10 mouse cellular contexts compared by ENCODE assay signal in genomic region chr14:59232003-59232402, GRCm38 (mm10). TPM values are rescaled to one million over a fixed set of nuclear protein-coding genes. Genes with fewer than 3 reads are reported as not detected.
DNase-seq lines count a peak whose midpoint lies in the region; ATAC-seq and TF ChIP-seq lines count a peak whose summit lies in the region.
"Had no signal": no experiment of that assay in that cellular context is flagged by ENCODE, and none has a peak within 500 bp of the region (broad histone marks: within the 10 kb centered on the region; RNA-seq: fewer than 3 reads in every experiment).

No protein-coding gene starts in this region.

- peak; percentile 35 for TF ChIP-seq CTCF in C2C12 (IDR thresholded peaks at IDR 0.05; ENCODE audit: control insufficient read depth, insufficient read depth, insufficient read length)

- H3K27me3 ChIP-seq in C2C12 (ENCODE audit: control insufficient read depth, insufficient read depth, insufficient read length): no peaks in the 10 kb centered on the region
- H3K27me3 ChIP-seq in liver, embryonic 11.5 days (replicated peaks; ENCODE audit: control insufficient read depth, insufficient read depth, low read length): no peaks in the 10 kb centered on the region
- no peaks in the 10 kb centered on the region for H3K27me3 ChIP-seq in forebrain, embryonic 15.5 days

- H3K9ac ChIP-seq in liver, embryonic 11.5 days (ENCODE audit: low read depth, low read length): no peak overlapping the region
- H3K9ac ChIP-seq in forebrain, embryonic 15.5 days (replicated peaks): no peak overlapping the region

- no peaks in the 10 kb centered on the region for H3K79me3 ChIP-seq in C2C12 (ENCODE audit: low read depth)

- WGBS in liver, embryonic 11.5 days: 66% methylated on average over 5 of the region's 5 CpGs
- 71% methylated on average over 5 of the region's 5 CpGs for WGBS in forebrain, embryonic 15.5 days

- H3K36me3 ChIP-seq in C2C12 (ENCODE audit: control insufficient read depth, insufficient read depth): peaks cover 70% of the 10 kb centered on the region
- peaks cover 23% of the 10 kb centered on the region; the same call in 1 of the 2 replicates for H3K36me3 ChIP-seq in liver, embryonic 11.5 days (ENCODE audit: control insufficient read depth, insufficient read depth, low read length)
- peaks cover 93% of the 10 kb centered on the region for H3K36me3 ChIP-seq in forebrain, embryonic 15.5 days

- no peak overlapping the region for H3K4me2 ChIP-seq in liver, embryonic 11.5 days
- no peak overlapping the region for H3K4me2 ChIP-seq in forebrain, embryonic 15.5 days (replicated peaks)

- no peak overlapping the region for H3ac ChIP-seq in C2C12 (ENCODE audit: control insufficient read depth, insufficient read length, low read depth)

- no peaks in the 10 kb centered on the region for H3K4me1 ChIP-seq in liver, embryonic 11.5 days (replicated peaks; ENCODE audit: control insufficient read depth, insufficient read depth, low read length)
- H3K4me1 ChIP-seq in forebrain, embryonic 15.5 days: no peaks in the 10 kb centered on the region

- no peak overlapping the region for H3K27ac ChIP-seq in liver, embryonic 11.5 days (ENCODE audit: low read depth, low read length)
- no peak overlapping the region for H3K27ac ChIP-seq in forebrain, embryonic 15.5 days (replicated peaks)

- H3K9me3 ChIP-seq in liver, embryonic 11.5 days (ENCODE audit: control insufficient read depth, low read length): no peaks in the 10 kb centered on the region
- H3K9me3 ChIP-seq in forebrain, embryonic 15.5 days: no peaks in the 10 kb centered on the region

- H3K4me3 ChIP-seq in C2C12 (ENCODE audit: insufficient read depth, poor library complexity, severe bottlenecking): no peak overlapping the region
- H3K4me3 ChIP-seq in liver, embryonic 11.5 days (ENCODE audit: low read depth, low read length): no peak overlapping the region
- no peak overlapping the region for H3K4me3 ChIP-seq in forebrain, embryonic 15.5 days

- intact Hi-C loops in heart, postnatal 25 days (cut with DNase I): loop anchor here (10.0 kb wide), 1 partner anchor 77 kb away; no protein-coding TSS in a partner anchor

- ATAC-seq in liver, embryonic 11.5 days (replicated peaks; ENCODE audit: low FRiP score): peak; percentile 29; the same call in 1 of the 2 replicates
- ATAC-seq in forebrain, embryonic 15.5 days (replicated peaks): no peak

- DNase-seq in heart, adult 18-20 months: peak; percentile 17 to 29
- DNase-seq in heart, postnatal 25 days (ENCODE audit: low spot score): no peak
- peak; percentile 47 for DNase-seq in adrenal gland, postnatal 25 days
- DNase-seq in liver, embryonic 11.5 days (ENCODE audit: low spot score): no peak
- DNase-seq in cerebellum, adult 18-20 months: no peak
- DNase-seq in right cerebral cortex, postnatal 36 days (ENCODE audit: low spot score in 2 of 2): no peak

- no peaks in the 10 kb centered on the region for H3K79me2 ChIP-seq in C2C12 (ENCODE audit: control insufficient read depth, insufficient read depth)

TF ChIP-seq in C2C12, 6 proteins besides CTCF, POLR2A, EP300 and RAD21:
- TF ChIP-seq CEBPB (IDR thresholded peaks at IDR 0.05; ENCODE audit: low read depth): no peak
- no peak for TF ChIP-seq FOSL1 (IDR thresholded peaks at IDR 0.05; ENCODE audit: insufficient read depth, low read length, poor library complexity, severe bottlenecking)
- TF ChIP-seq MAX (IDR thresholded peaks at IDR 0.05): no peak
- no peak for TF ChIP-seq MYOG (IDR thresholded peaks at IDR 0.05; ENCODE audit: control insufficient read depth, extremely low read depth, insufficient read length)
- no peak for TF ChIP-seq USF1 (IDR thresholded peaks at IDR 0.05; ENCODE audit: low read depth)
- TF ChIP-seq MYOD1 (IDR thresholded peaks at IDR 0.05; ENCODE audit: control insufficient read depth, insufficient read length, low read depth): no peak

RNA-seq across cellular contexts. Expression of gene Gm6904, which starts 28.0 kb away (rescaled TPM):
- total RNA-seq in heart, adult 18-20 months (2021): not detected
- total RNA-seq in heart, postnatal 25 days (2021): not detected
- polyA plus RNA-seq in C2C12 (2012; fragmentation: generic; extraction: Trizol): not detected
- not detected in 2 replicates for total RNA-seq in adrenal gland, postnatal 25 days (2021)
- polyA plus RNA-seq in liver, embryonic 11.5 days (2014; fragmentation: Nextera tagmentation; extraction: Ambion mirVana): not detected in 2 replicates
- polyA plus RNA-seq in forebrain, embryonic 15.5 days (2015; fragmentation: Nextera tagmentation; extraction: Ambion mirVana): not detected in 2 replicates
- polyA plus RNA-seq: intestine, embryonic 14.5 days; neural tube, embryonic 14.5 days had no signal

RNA-seq across cellular contexts. Expression of gene Rcbtb1, which starts 31.0 kb away (rescaled TPM):
- total RNA-seq in heart, adult 18-20 months (2021): 10 to 100 TPM; 13.7 to 14.2 TPM
- total RNA-seq in heart, postnatal 25 days (2021): 10 to 100 TPM; 11.0 to 11.5 TPM
- polyA plus RNA-seq in C2C12 (2012; fragmentation: generic; extraction: Trizol): 10.5 TPM
- total RNA-seq in adrenal gland, postnatal 25 days (2021): 36.4 and 39.8 TPM in 2 replicates
- polyA plus RNA-seq in liver, embryonic 11.5 days (2014; fragmentation: Nextera tagmentation; extraction: Ambion mirVana): 54.0 and 55.5 TPM in 2 replicates
- 83.5 and 85.4 TPM in 2 replicates for polyA plus RNA-seq in forebrain, embryonic 15.5 days (2015; fragmentation: Nextera tagmentation; extraction: Ambion mirVana)

RNA-seq across cellular contexts. Expression of gene Gm5142, which starts 53.5 kb away (rescaled TPM):
- not detected for total RNA-seq in heart, adult 18-20 months (2021)
- not detected for total RNA-seq in heart, postnatal 25 days (2021)
- polyA plus RNA-seq in C2C12 (2012; fragmentation: generic; extraction: Trizol): not detected
- not detected in 2 replicates for total RNA-seq in adrenal gland, postnatal 25 days (2021)
- polyA plus RNA-seq in liver, embryonic 11.5 days (2014; fragmentation: Nextera tagmentation; extraction: Ambion mirVana): not detected in 2 replicates
- not detected in 2 replicates for polyA plus RNA-seq in forebrain, embryonic 15.5 days (2015; fragmentation: Nextera tagmentation; extraction: Ambion mirVana)
- polyA plus RNA-seq: intestine, embryonic 14.5 days; neural tube, embryonic 14.5 days had no signal

Comparison
In these comparisons a context has a peak if more than half of its experiments do, and no peak if none do; other contexts are left out.
1. DNase-seq: peak in heart, adult 18-20 months (2 of 2) and adrenal gland, postnatal 25 days (single experiment); none in heart, postnatal 25 days (single experiment), liver, embryonic 11.5 days (single experiment), cerebellum, adult 18-20 months (0 of 2) and right cerebral cortex, postnatal 36 days (0 of 2).